Mouse (Mus musculus) MEL (cell line): Measurements from ENCODE around the gene Faf1.

Source experiments
- CTCF ChIP-seq, 3 experiments: IDR thresholded peaks in 2 of 3; conservative IDR thresholded peaks in 1 of 3; 2 replicates each; pipeline ENCODE4 v1.5.1; 2011 to 2012; ENCODE audit warnings: low read length in 3 of 3, low read depth in 2 of 3, mild to moderate bottlenecking in 2 of 3, improper control_type of control experiment in 1 of 3, inconsistent platforms in 1 of 3, mixed read lengths in 1 of 3, moderate library complexity in 1 of 3; ENCODE audit not compliant: control insufficient read depth in 1 of 3, insufficient read depth in 1 of 3, poor library complexity in 1 of 3, severe bottlenecking in 1 of 3
- EP300 ChIP-seq, 2 experiments: IDR thresholded peaks; 2 replicates each; pipeline ENCODE4 v1.6.1; 2011; ENCODE audit warnings: improper control_type of control experiment in 2 of 2, low read length in 2 of 2, low read depth in 1 of 2, mild to moderate bottlenecking in 1 of 2
- MAFK ChIP-seq: IDR thresholded peaks from 2 replicates; pipeline ENCODE4 v1.6.1; 2011; ENCODE audit warnings: low read depth, mild to moderate bottlenecking, low read length, improper control_type of control experiment, borderline replicate concordance
- POLR2A ChIP-seq, 2 experiments: IDR thresholded peaks; 2 replicates each; pipeline ENCODE4 v1.6.1; 2011 to 2012; ENCODE audit warnings: low read length in 2 of 2, mild to moderate bottlenecking in 2 of 2, control low read depth in 1 of 2, improper control_type of control experiment in 1 of 2, low read depth in 1 of 2, moderate library complexity in 1 of 2; ENCODE audit not compliant: control insufficient read depth in 1 of 2, insufficient read depth in 1 of 2, poor library complexity in 1 of 2
- TCF12 ChIP-seq: IDR thresholded peaks from 2 replicates; pipeline ENCODE4 v1.6.1; 2014; ENCODE audit warnings: low read depth, mild to moderate bottlenecking, inconsistent platforms, low read length, improper control_type of control experiment, moderate library complexity
- UBTF ChIP-seq: IDR thresholded peaks from 2 replicates; pipeline ENCODE4 v1.6.1; 2012; ENCODE audit warnings: low read depth, mild to moderate bottlenecking, inconsistent platforms, low read length, improper control_type of control experiment, moderate library complexity, borderline replicate concordance; ENCODE audit not compliant: insufficient read depth
- USF2 ChIP-seq, 2 experiments: IDR thresholded peaks; 2 replicates each; pipeline ENCODE4 v1.6.1; 2011 to 2012; ENCODE audit warnings: improper control_type of control experiment in 2 of 2, low read length in 2 of 2, borderline replicate concordance in 1 of 2, inconsistent platforms in 1 of 2, low read depth in 1 of 2, mild to moderate bottlenecking in 1 of 2; ENCODE audit not compliant: insufficient read depth in 1 of 2

DNA sequence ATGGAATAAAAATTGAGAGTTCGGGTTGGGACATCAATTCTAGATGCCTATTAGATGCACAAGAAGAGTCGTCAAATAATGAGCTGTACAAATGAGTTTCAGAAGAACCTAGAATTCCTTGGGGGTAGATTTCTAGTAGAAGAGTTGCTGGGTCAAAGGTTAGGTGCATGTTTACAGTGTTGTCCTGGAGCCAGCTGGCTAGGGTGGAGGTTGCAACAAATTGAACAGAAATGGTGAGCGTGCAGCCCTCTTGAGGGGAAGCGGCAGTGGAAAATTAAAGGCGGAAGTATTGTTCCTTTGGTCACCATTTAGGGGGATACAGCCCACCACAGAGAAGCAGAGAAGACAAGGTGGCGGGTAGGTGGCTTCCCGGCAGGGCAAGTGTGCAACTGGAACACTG lies 36.2 kb upstream of the Faf1 start:
- no peak for TF ChIP-seq CTCF (IDR thresholded peaks at IDR 0.05 in 2 of 3, conservative IDR thresholded peaks at IDR 0.05 in 1 of 3; ENCODE audit: control insufficient read depth in 1 of 3, insufficient read depth in 1 of 3, low read depth in 2 of 3, low read length in 3 of 3, poor library complexity in 1 of 3, severe bottlenecking in 1 of 3)
- no peak for TF ChIP-seq EP300 (IDR thresholded peaks at IDR 0.05; ENCODE audit: low read depth in 1 of 2, low read length in 2 of 2)
- TF ChIP-seq POLR2A (IDR thresholded peaks at IDR 0.05; ENCODE audit: control insufficient read depth in 1 of 2, insufficient read depth in 1 of 2, low read depth in 1 of 2, low read length in 2 of 2, poor library complexity in 1 of 2), result no peak
- TF ChIP-seq MAFK, result no peak
- TF ChIP-seq TCF12, result no peak
- no peak for TF ChIP-seq USF2 (IDR thresholded peaks at IDR 0.05; ENCODE audit: borderline replicate concordance in 1 of 2, insufficient read depth in 1 of 2, low read depth in 1 of 2, low read length in 2 of 2)
- TF ChIP-seq UBTF, result no peak
